Mouse (Mus musculus) right cerebral cortex, adult 2 months (tissue): Measurements from ENCODE around the gene Gprc6a.
A peak's percentile ranks its signal among the peaks of the same experiment; 100 is the strongest.

Experiments
- DNase-seq, 2 experiments: peaks; one replicate each; pipeline ENCODE4 v3.0.0; 2021 to 2022; ENCODE audit warnings: low spot score in 2 of 2

Gene Gprc6a

DNA sequence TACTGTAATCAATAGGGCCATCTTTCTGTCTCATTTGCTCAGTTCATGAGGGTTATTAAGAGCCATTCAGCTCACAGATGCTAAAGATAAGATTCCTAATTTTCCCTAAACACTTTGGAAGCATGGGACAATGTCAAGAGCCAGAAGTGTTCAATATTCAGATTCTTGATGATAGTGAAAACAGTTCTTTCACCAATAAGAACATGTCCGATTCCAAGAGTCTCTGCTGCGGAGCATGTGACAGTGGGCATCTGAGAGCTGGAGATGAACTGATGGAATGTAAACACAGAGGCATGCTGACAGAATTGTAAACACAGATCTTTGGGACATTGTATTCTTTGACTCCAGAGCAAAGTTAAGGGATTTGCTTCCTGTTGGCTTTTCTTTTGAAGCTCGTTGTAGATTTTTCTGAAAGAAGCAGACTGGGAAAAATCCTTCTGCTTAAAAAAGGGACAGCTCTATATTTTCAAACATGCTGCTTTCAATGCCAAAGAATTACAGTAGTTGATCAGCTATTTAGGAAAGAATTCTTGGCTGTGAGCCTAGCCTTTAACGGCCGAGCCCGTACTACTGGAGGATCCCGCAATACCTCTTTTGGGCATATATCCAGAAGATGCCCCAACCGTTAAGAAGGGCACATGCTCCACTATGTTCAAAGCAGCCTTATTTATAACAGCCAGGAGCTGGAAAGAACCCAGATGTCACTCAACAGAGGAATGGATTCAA is at the start of gene Gprc6a:
Gene Gprc6a, minus strand, starts transcription at position 51 of the 726 bp plus-strand sequence.
- no peak for DNase-seq

DNA sequence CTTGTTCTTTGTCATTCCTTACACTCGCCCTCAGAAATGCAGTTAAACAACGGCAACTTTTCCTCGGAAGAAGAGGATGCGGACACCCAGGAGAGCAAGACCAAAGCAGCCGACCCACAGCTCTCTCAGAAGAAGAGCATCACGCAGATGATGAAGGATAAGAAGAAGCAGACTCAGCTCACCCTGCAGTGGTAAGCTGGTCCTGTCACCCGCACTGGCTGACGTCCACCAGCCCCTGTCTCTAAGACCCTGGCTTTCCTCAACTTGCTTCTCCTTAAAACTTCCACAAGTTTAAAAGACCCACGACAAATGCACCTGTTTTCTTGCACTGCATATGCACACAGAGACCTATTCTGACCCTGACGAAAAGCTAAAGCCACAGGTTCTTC is 47.0 kb upstream of the Gprc6a start:
- no peak for DNase-seq

DNA sequence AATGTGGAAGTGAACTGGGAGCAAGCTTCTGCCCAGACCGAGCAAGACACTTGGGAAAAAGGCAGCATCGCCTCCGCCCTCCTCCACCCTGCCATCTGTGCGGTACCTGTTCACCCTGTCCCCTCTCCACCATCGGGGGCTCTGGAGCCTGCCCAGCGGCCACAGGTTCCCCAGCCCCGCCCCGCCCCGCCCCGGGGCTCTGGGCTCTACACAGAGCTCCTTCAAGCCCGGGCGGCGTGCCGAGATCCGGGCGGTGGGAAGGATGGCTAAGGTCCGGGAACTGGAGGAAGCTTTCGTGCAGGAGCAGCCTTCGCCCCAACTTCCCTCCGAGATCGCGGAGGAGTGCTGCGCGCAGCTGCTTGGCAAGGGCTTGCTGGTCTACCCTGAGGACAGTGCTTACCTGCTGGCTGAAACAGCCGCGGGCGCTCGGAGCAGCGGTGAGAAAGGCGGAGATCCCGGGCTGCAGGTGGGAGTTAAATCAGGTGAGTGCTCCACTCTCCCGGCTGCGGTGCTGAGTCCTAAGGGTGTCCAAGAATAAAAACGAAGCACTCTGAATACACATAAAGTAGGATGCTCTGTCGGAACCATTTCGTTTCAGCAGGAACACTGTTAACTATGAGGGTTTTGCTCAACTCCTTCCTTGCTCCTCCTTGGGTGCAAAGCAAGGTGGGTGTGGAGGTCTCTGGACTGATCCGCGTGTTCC is 46.4 kb upstream of the Gprc6a start, which contains the start of gene Rfx6:
Gene Rfx6, plus strand, starts transcription at position 209 of the 703 bp plus-strand sequence.
- peak; percentile 16 to 17 for DNase-seq

DNA sequence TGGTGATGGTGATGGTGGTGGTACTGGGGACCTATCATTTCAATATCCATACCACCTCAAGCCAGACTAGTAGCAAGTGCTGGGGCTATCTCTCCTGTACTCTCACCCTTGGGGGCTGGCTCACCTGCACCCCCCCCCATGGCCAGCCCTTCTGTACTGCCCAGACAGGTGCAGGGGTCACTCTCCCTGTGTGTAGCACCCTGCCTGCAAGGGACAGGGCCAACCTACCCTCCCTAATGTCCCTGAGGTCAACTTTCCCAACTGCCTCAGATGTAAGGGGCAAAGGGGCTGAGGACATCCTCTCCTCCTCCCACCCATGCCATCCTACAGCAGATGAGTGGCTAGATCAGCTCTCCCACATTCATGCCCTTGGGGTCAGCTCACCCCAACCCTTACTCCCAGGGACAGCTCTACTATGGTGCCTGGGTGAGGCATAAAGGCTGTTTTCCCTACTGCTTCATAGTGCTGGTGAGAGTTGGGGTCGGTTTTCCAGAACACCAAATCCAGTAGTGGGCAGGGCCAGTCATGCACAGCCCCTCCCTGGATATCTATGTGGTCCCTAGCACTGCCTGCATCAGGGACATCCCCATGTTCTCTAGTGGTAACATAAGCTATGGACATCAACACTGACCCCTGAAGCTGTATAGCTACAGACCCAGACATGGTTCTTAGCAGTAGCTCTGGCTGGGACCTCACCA is 41.0 kb upstream of the Gprc6a start:
- no peak for DNase-seq

DNA sequence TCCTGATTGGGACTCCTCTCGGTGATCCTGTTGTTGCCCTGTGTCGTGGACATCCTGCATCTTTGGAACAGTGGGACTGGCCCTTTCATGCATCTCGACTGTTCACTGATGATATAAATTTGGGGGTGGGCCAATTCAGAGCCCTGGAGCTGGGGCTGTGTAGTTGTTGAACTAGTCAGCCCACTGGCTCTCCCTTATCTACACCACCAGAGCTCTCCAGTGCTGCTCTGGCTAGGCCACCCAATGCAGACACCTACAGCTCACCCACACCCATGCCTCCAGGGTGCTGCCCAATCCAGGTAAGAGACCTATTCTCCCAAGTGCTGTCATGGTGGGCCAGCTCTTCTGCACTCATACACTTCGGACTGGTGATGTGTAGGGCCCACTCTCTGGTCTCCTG is 40.3 kb upstream of the Gprc6a start:
- DNase-seq = no peak

- peak in 1 of 2 experiments; percentile 4 for DNase-seq
Measured at GRCm38 (mm10) chr10:51669334-51669733, 38.1 kb upstream of the Gprc6a start.

DNA sequence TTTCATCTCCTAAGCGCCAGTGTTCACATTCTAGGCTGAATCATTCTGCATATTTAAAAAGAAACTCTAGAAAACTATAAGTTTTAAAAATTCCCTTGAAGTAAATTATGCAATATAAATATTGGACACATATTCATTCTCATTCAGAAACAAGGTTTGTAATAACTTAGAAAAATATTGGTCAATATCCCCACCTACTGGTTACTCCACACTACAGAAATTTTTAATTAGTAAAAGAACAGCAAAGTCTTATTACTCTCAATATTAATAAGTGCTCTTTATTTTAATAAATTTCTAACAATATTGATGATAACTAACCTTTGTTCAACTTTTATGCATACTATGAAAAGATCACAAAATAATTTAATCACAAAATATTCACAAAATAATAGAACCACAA is 26.1 kb upstream of the Gprc6a start:
- DNase-seq = no peak

- DNase-seq = no peak
Measured at GRCm38 (mm10) chr10:51649506-51650221, 18.4 kb upstream of the Gprc6a start.

DNA sequence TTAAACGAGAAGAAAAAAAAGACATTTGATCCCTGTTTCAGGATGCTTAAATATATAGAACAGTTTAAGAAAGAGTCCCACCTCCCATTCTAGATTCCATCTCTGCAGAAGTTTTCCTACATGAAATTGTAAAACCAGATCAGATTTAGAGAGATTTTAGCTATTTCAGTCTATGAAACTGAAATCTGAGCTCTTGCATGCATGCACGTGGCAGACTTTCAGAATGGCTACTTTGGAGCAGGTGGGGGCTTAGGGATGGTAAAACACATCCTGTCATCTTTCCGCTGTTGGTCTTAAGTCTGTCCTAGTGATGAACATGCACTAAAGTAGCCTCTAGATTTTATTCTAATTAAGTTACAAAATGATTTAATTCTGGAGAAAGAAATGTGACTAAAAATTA is 10.1 kb downstream of the Gprc6a start:
- DNase-seq = no peak

GRCm38 (mm10) chr10:51620126-51620525 is 11.1 kb downstream of the Gprc6a start:
- DNase-seq = no peak

- DNase-seq = no peak
Measured at GRCm38 (mm10) chr10:51618538-51618937, 12.7 kb downstream of the Gprc6a start.

DNA sequence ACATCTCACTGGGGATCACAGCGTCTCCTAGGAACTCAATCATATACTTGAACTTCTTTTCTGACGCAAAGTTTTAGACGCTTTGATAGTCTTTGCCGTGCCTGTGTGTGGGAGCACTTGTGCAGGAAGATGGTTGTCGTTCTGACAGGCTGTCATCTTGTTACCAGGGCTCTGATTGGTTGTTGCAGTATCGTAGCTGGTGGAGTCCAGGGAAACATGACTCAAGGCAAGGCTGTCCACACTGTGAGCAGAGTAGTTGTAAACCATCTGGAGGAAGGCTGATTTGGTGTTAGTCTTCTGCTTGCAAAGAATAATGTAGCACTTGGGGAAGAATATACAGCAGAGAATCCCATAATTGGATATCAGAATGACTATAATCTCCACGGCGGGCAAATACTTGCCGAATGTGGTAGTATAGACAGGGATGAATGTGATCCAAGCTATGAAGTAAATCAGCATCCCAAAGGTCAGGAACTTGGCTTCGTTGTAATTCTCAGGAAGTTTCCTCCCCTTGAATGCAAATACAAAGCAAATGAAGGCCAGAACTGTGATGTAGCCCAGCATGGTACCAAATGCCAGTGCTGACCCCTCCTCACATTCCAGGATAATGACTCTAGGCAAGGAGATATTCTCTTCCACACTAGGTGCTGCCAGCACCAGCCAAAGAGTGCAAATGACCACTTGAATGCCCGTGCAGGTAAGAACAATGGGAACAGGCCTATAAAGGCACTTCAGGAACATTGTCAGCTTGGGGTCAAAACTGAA is 16.3 kb downstream of the Gprc6a start:
- DNase-seq = no peak

- no peak for DNase-seq
Measured at GRCm38 (mm10) chr10:51613421-51613820, 17.8 kb downstream of the Gprc6a start.

DNA sequence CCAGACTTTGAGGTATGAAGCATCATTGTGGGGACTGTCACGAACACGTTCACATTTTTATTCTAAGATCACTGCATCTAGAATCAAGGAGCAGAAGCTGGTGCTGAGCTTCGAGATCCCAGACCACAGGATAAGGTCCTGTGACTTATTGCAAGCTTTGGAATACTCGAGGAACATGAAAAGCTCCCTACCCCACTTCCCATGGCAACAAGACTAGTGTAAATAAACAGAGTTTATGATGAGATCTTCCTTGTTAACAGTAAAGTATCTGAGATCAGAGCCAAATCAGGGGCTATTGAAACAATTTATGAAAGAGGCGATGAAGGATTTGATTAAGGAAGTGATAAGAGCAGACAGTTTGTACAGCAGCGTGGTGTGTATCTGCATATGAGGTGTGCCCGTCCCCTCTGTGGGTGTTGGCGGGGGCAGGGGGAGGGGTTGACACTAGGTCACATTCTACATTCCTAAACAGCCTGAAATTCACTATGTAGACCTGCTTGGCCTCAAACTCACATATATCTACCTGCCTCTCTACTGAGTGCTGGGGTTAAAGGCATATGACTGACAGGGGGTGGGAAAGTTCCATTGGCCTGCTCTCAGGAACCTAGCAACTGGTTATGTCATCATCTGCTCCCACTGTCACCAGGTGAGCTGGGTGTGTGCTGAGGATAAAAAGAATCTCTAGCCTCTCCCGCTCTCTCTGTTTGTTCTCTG is 19.1 kb downstream of the Gprc6a start:
- DNase-seq = no peak

GRCm38 (mm10) chr10:51609741-51610425 is 21.4 kb downstream of the Gprc6a start:
- DNase-seq = no peak

- no peak for DNase-seq
Measured at GRCm38 (mm10) chr10:51596928-51597635, 34.2 kb downstream of the Gprc6a start.

GRCm38 (mm10) chr10:51595001-51595931 is 36.0 kb downstream of the Gprc6a start:
- DNase-seq = peak in 1 of 2 experiments; percentile 16

DNA sequence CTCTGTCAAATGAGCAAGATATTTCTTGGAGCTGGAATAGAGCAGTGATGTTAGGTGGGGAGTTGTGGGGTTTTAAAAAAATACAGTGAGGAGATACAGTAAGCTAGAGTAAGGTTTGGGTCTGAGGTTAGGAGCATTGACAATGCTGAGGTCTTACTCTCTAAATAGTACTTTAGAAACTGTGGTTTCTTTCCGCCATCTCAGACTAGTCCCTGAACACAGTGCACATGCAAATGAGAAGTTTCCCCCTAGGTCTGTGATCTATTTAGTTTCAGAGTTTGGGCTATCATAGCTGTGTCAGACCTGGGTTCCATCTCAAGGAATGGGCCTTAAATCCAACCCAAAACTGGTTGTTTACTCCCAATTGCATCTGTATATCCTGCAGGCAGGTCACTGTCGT is 39.7 kb downstream of the Gprc6a start:
- no peak for DNase-seq
